ENCODE assay signal across 7 mouse cellular contexts in the genomic region with DNA sequence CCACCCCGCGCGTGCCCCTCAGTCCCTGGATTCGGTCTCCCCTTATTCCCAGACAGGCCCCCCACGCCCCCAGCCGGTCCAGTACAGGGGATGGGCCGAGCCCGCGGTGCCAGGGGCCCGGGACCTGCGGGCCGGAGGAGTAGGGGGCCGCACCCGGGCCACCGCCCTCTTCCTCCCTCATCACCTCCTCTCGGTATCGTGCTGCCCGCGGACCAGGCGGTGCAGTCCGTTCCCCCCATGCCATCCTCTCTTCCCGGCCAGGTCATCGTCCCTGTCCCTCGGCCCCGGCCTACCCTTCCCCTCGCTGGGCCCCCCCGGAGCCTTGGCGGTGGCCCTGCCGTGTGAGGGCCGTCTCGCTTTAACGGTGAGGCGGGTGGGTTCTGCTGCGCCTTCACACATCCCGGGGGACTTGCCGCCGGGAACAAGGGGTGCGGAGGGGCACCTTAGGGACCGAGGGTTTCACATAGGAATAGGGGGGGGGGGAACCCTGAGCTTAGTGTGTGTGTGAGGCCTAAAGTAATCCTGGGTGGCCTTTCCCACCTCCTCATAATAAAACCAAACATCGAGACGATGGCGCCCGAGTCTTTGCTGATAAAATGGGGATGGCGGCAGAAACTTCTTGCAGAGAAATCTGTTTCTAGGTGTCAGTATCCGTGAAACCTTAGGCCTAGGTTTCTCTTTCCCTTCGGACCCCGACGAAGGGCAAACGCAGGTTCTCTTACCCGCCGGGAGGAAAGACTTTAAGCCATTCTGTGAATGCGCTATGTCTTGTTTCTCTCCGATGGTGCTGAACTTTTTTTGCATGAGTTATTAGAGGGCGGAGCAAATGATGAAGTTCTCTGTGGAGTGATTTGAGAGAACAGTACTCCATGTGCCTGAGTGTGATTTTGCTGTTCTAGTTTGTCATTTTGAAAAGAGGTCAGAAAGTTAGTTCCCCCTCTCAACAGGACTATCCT. TPM values are rescaled to one million over a fixed set of nuclear protein-coding genes. Genes with fewer than 3 reads are reported as not detected.
DNase-seq lines count a peak whose midpoint lies in the region; ATAC-seq lines count a peak whose summit lies in the region.

No protein-coding gene starts in this region.

- H3K4me3 ChIP-seq in hindbrain, embryonic 14.5 days (replicated peaks; ENCODE audit: low read length), result peak overlapping the region; percentile 100
- peak overlapping the region; percentile 100 for H3K4me3 ChIP-seq in megakaryocyte, embryonic 14.5 days (replicated peaks)

- H3K4me2 ChIP-seq in hindbrain, embryonic 14.5 days (replicated peaks), result peak overlapping the region; percentile 57

- peak overlapping the region; percentile 95 for H3K27ac ChIP-seq in hindbrain, embryonic 14.5 days

- peak; percentile 45 for DNase-seq in T-cell, adult 2 months (ENCODE audit: low spot score)
- DNase-seq in cerebellum, postnatal 10 days, result peak; percentile 65
- peak; percentile 20 to 38 for DNase-seq in frontal cortex, postnatal 36 days (ENCODE audit: low spot score in 2 of 2)
- DNase-seq in hindbrain, embryonic 14.5 days (ENCODE audit: low spot score), result peak; percentile 57
- peak; percentile 11 to 61 for DNase-seq in left cerebral cortex, postnatal 10 days (ENCODE audit: extremely low spot score in 1 of 2, low spot score in 2 of 2)
- DNase-seq in right cerebral cortex, postnatal 25 days, result peak; percentile 43

- peak; percentile 75 for ATAC-seq in hindbrain, embryonic 14.5 days (ENCODE audit: low FRiP score)

- under 1% methylated on average over 50 of the region's 54 CpGs for WGBS in hindbrain, embryonic 14.5 days

- H3K4me1 ChIP-seq in hindbrain, embryonic 14.5 days (replicated peaks; ENCODE audit: control insufficient read depth, insufficient read depth, low read length), result peaks cover 14% of the 10 kb centered on the region
- H3K4me1 ChIP-seq in megakaryocyte, embryonic 14.5 days, result peaks cover 38% of the 10 kb centered on the region

- H3K27me3 ChIP-seq in hindbrain, embryonic 14.5 days (ENCODE audit: control insufficient read depth, insufficient read depth, low read length), result no peaks in the 10 kb centered on the region
- no peaks in the 10 kb centered on the region for H3K27me3 ChIP-seq in megakaryocyte, embryonic 14.5 days (replicated peaks)

- H3K36me3 ChIP-seq in hindbrain, embryonic 14.5 days (replicated peaks; ENCODE audit: control insufficient read depth, insufficient read depth), result no peaks in the 10 kb centered on the region
- H3K36me3 ChIP-seq in megakaryocyte, embryonic 14.5 days (replicated peaks; ENCODE audit: low read length), result no peaks in the 10 kb centered on the region

- no peaks in the 10 kb centered on the region for H3K9me3 ChIP-seq in hindbrain, embryonic 14.5 days (ENCODE audit: control insufficient read depth, low read length)
- H3K9me3 ChIP-seq in megakaryocyte, embryonic 14.5 days, result no peaks in the 10 kb centered on the region

- peak overlapping the region; percentile 99 for H3K9ac ChIP-seq in hindbrain, embryonic 14.5 days

- intact Hi-C loops in left cerebral cortex, postnatal 10 days (cut with DNase I), result no loop called here

RNA-seq across cellular contexts. Expression of a gene that starts 0.8 kb away (rescaled TPM):
- 23.4 and 23.8 TPM in 2 replicates for polyA plus RNA-seq in hindbrain, embryonic 14.5 days (2014; fragmentation: Nextera tagmentation; extraction: Ambion mirVana)
- total RNA-seq in left cerebral cortex, postnatal 10 days (2021), result 10 to 100 TPM; 52.5 to 59.5 TPM
- polyA plus RNA-seq in megakaryocyte, embryonic 14.5 days (2012; ENCODE audit: insufficient read depth, low replicate concordance), result 0.23 TPM in 1 of 2 replicates, not detected in the other

RNA-seq across cellular contexts. Expression of a gene that starts 55.6 kb away (rescaled TPM):
- 23.2 and 28.0 TPM in 2 replicates for polyA plus RNA-seq in hindbrain, embryonic 14.5 days (2014; fragmentation: Nextera tagmentation; extraction: Ambion mirVana)
- 10 to 100 TPM; 29.6 to 34.4 TPM for total RNA-seq in left cerebral cortex, postnatal 10 days (2021)
- 1.4 and 3.8 TPM in 2 replicates for polyA plus RNA-seq in megakaryocyte, embryonic 14.5 days (2012; ENCODE audit: insufficient read depth, low replicate concordance)

Comparison
In these comparisons a context has a peak if more than half of its experiments do, and no peak if none do; other contexts are left out.
1. Peak in every context shown above with its lines: DNase-seq, ATAC-seq, H3K4me3 ChIP-seq and H3K27ac ChIP-seq.
2. RNA of a gene that starts 0.8 kb away (polyA plus RNA-seq): 23.4 to 23.8 TPM in hindbrain, embryonic 14.5 days; 0.23 TPM in megakaryocyte, embryonic 14.5 days; every median in the first group is over 10 times any median in the second.